Mouse (Mus musculus) embryonic fibroblast, embryonic 13.5 days (primary cell): ENCODE results near the gene Serpinb9b.

Source experiments
- CTCF ChIP-seq: IDR thresholded peaks from 2 replicates; pipeline ENCODE4 v1.5.1; 2011; ENCODE audit warnings: mild to moderate bottlenecking, control low read depth, low read length, moderate library complexity, borderline replicate concordance; ENCODE audit not compliant: insufficient read depth
- POLR2A ChIP-seq: IDR thresholded peaks from 2 replicates; pipeline ENCODE4 v1.6.1; 2011; ENCODE audit warnings: low read depth, mild to moderate bottlenecking, control low read depth, low read length, moderate library complexity

DNA sequence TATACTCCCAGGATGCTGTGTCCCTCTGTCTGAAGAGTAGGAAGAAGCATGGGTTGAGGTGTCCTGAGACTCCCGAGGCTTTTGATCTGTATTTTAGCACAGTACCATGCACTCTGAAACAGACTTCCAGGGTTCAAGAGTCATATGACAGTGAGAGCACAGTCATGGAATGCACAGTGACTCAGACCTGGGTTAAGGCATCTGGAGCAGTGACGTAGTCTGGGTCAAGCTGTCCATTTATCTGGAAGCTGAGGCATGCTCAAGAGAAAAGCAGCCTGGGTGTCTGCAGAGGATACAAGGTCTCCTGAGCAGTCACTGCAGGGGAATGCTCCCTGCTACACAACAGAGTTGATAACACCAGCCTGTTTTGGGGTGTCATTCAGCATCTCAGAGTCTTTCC, 1.3 kb downstream of the Serpinb9b start:
- TF ChIP-seq CTCF (no peak), POLR2A (no peak)
